Mouse (Mus musculus) cortical plate, adult 2 months (tissue): Measurements from ENCODE around the gene Gdf1.

ENCODE experiments used
- CTCF ChIP-seq: fragments of 200-500 bp; IDR thresholded peaks from 2 replicates; pipeline ENCODE4 v1.5.1; 2011; ENCODE audit warnings: mild to moderate bottlenecking, control low read depth, low read length; ENCODE audit not compliant: insufficient read depth; ENCODE audit errors: extremely low read depth
- POLR2A ChIP-seq: fragments of 200-500 bp; IDR thresholded peaks from 2 replicates; pipeline ENCODE4 v1.6.1; 2011; ENCODE audit warnings: mild to moderate bottlenecking, low read length, control low read depth; ENCODE audit not compliant: insufficient read depth; ENCODE audit errors: extremely low read depth

GRCm38 (mm10) chr8:70332878-70333202 is 3.2 kb downstream of the Gdf1 start:
- TF ChIP-seq CTCF (no peak), POLR2A (no peak)
